Mouse (Mus musculus): ENCODE results near the gene Treh. TPM values are rescaled to one million over a fixed set of nuclear protein-coding genes. Genes with fewer than 3 reads are reported as not detected.
A peak's percentile ranks its signal among the peaks of the same experiment; 100 is the strongest.
"Not testable (repeated sequence)": the region's sequence is repeated elsewhere in the genome, so short reads cannot be mapped to it uniquely, and the experiment has no call there.

The Treh gene
- total RNA-seq (2014; rRNA removed) (not detected in 2 replicates), polyA plus RNA-seq (2015; fragmentation: Nextera tagmentation; extraction: Ambion mirVana) (not detected in 2 replicates)

- ATAC-seq (no peak), DNase-seq (no peak)
- WGBS = 80% methylated on average over 3 of the region's 3 CpGs
- Histone ChIP-seq H3K4me2 (ENCODE audit: low read depth) (no peak within 1 kb of the TSS), H3K27ac (ENCODE audit: low read depth, low read length) (no peak within 1 kb of the TSS), H3K4me1 (ENCODE audit: insufficient read depth) (no peaks in the 10 kb centered on the region), H3K4me3 (ENCODE audit: low read depth, low read length) (no peak within 1 kb of the TSS), H3K9ac (no peak within 1 kb of the TSS), H3K36me3 (ENCODE audit: insufficient read depth) (no peaks in the 10 kb centered on the region), H3K27me3 (ENCODE audit: insufficient read depth, low read length) (no peaks in the 10 kb centered on the region), H3K9me3 (ENCODE audit: low read length) (no peaks in the 10 kb centered on the region)
- no peak for TF ChIP-seq CTCF (IDR thresholded peaks at IDR 0.05; ENCODE audit: low read depth)
Measured at GRCm38 (mm10) chr9:44673005-44673404, at the start of gene Treh. TSS of gene Treh (plus strand) at chr9:44673233.

GRCm38 (mm10) chr9:44624390-44624789, 48.6 kb upstream of the Treh start:
- Histone ChIP-seq H3K27ac (ENCODE audit: low read depth, low read length) (no peak overlapping the region), H3K27me3 (ENCODE audit: insufficient read depth, low read length) (no peaks in the 10 kb centered on the region), H3K9me3 (ENCODE audit: low read length) (no peaks in the 10 kb centered on the region), H3K36me3 (ENCODE audit: insufficient read depth) (peaks cover 60% of the 10 kb centered on the region), H3K4me3 (ENCODE audit: low read depth, low read length) (no peak overlapping the region), H3K9ac (no peak overlapping the region), H3K4me1 (ENCODE audit: insufficient read depth) (no peaks in the 10 kb centered on the region), H3K4me2 (ENCODE audit: low read depth) (no peak overlapping the region)
- 62% methylated on average over 5 of the region's 5 CpGs for WGBS
- no peak for DNase-seq
- ATAC-seq = no peak
- TF ChIP-seq CTCF (IDR thresholded peaks at IDR 0.05; ENCODE audit: low read depth) = no peak

GRCm38 (mm10) chr9:44626268-44626667, 46.8 kb upstream of the Treh start:
- H3K9me3 ChIP-seq (ENCODE audit: low read length) = no peaks in the 10 kb centered on the region
- no peak for TF ChIP-seq CTCF (IDR thresholded peaks at IDR 0.05; ENCODE audit: low read depth)
- no peaks in the 10 kb centered on the region for H3K27me3 ChIP-seq (ENCODE audit: insufficient read depth, low read length)
- no peak overlapping the region for H3K4me3 ChIP-seq (ENCODE audit: low read depth, low read length)
- no peak overlapping the region for H3K4me2 ChIP-seq (ENCODE audit: low read depth)
- ATAC-seq = no peak
- no peak overlapping the region for H3K27ac ChIP-seq (ENCODE audit: low read depth, low read length)
- WGBS = 89% methylated on average over 5 of the region's 5 CpGs
- H3K4me1 ChIP-seq (ENCODE audit: insufficient read depth) = no peaks in the 10 kb centered on the region
- H3K36me3 ChIP-seq (ENCODE audit: insufficient read depth) = peaks cover 66% of the 10 kb centered on the region
- DNase-seq = no peak
- no peak overlapping the region for H3K9ac ChIP-seq

- Histone ChIP-seq H3K4me3 (ENCODE audit: low read depth, low read length) (no peak overlapping the region), H3K4me1 (ENCODE audit: insufficient read depth) (no peaks in the 10 kb centered on the region), H3K9me3 (ENCODE audit: low read length) (no peaks in the 10 kb centered on the region), H3K4me2 (ENCODE audit: low read depth) (no peak overlapping the region), H3K27ac (ENCODE audit: low read depth, low read length) (no peak overlapping the region), H3K27me3 (ENCODE audit: insufficient read depth, low read length) (no peaks in the 10 kb centered on the region), H3K36me3 (ENCODE audit: insufficient read depth) (peaks cover 58% of the 10 kb centered on the region), H3K9ac (no peak overlapping the region)
- DNase-seq = peak; percentile 47
- peak; percentile 36; the same call in 1 of the 2 replicates for TF ChIP-seq CTCF (IDR thresholded peaks at IDR 0.05; ENCODE audit: low read depth)
- WGBS = 53% methylated on average over 15 of the region's 15 CpGs
- ATAC-seq = no peak
Measured at GRCm38 (mm10) chr9:44637551-44638169, 35.4 kb upstream of the Treh start.

- not testable (repeated sequence) for H3K4me2 ChIP-seq (ENCODE audit: low read depth); ATAC-seq; H3K4me1 ChIP-seq (ENCODE audit: insufficient read depth); DNase-seq; H3K27me3 ChIP-seq (ENCODE audit: insufficient read depth, low read length); H3K9ac ChIP-seq; H3K9me3 ChIP-seq (ENCODE audit: low read length); H3K27ac ChIP-seq (ENCODE audit: low read depth, low read length); H3K4me3 ChIP-seq (ENCODE audit: low read depth, low read length)
- peaks cover 49% of the 10 kb centered on the region for H3K36me3 ChIP-seq (ENCODE audit: insufficient read depth)
- 86% methylated on average over 9 of the region's 9 CpGs for WGBS
Measured at GRCm38 (mm10) chr9:44638726-44639125, 34.3 kb upstream of the Treh start.

GRCm38 (mm10) chr9:44640028-44640427, 33.0 kb upstream of the Treh start:
- H3K9me3 ChIP-seq (ENCODE audit: low read length); H3K27me3 ChIP-seq (ENCODE audit: insufficient read depth, low read length); ATAC-seq; H3K27ac ChIP-seq (ENCODE audit: low read depth, low read length); H3K4me1 ChIP-seq (ENCODE audit: insufficient read depth); H3K9ac ChIP-seq; H3K4me2 ChIP-seq (ENCODE audit: low read depth); H3K4me3 ChIP-seq (ENCODE audit: low read depth, low read length); DNase-seq: not testable (repeated sequence)
- H3K36me3 ChIP-seq (ENCODE audit: insufficient read depth) = peaks cover 37% of the 10 kb centered on the region
- 98% methylated on average over 1 of the region's 1 CpGs for WGBS

- WGBS = 80% methylated on average over 3 of the region's 3 CpGs
- Histone ChIP-seq H3K4me2 (ENCODE audit: low read depth) (no peak overlapping the region), H3K27me3 (ENCODE audit: insufficient read depth, low read length) (no peaks in the 10 kb centered on the region), H3K4me3 (ENCODE audit: low read depth, low read length) (no peak overlapping the region), H3K4me1 (ENCODE audit: insufficient read depth) (no peaks in the 10 kb centered on the region), H3K36me3 (ENCODE audit: insufficient read depth) (peaks cover 29% of the 10 kb centered on the region), H3K9me3 (ENCODE audit: low read length) (no peaks in the 10 kb centered on the region), H3K27ac (ENCODE audit: low read depth, low read length) (no peak overlapping the region), H3K9ac (no peak overlapping the region)
- TF ChIP-seq CTCF (IDR thresholded peaks at IDR 0.05; ENCODE audit: low read depth) = peak; percentile 31; the same call in 1 of the 2 replicates
- no peak for DNase-seq
- peak; percentile 38; the same call in 1 of the 2 replicates for ATAC-seq
Measured at GRCm38 (mm10) chr9:44640646-44641357, 32.2 kb upstream of the Treh start.
